Mouse (Mus musculus) embryonic fibroblast, embryonic 13.5 days (primary cell): ENCODE results near the gene Kifc5b.

Source experiments
- CTCF ChIP-seq: IDR thresholded peaks from 2 replicates; pipeline ENCODE4 v1.5.1; 2011; ENCODE audit warnings: mild to moderate bottlenecking, control low read depth, low read length, moderate library complexity, borderline replicate concordance; ENCODE audit not compliant: insufficient read depth
- POLR2A ChIP-seq: IDR thresholded peaks from 2 replicates; pipeline ENCODE4 v1.6.1; 2011; ENCODE audit warnings: low read depth, mild to moderate bottlenecking, control low read depth, low read length, moderate library complexity

- TF ChIP-seq CTCF (no peak), POLR2A (no peak)
These were observed 41.0 kb downstream of the Kifc5b start for GRCm38 (mm10) chr17:26957872-26958271.
